Mouse (Mus musculus) CH12F3 (cell line): Measurements from ENCODE around the gene Gm21820.
"Not testable (repeated sequence)": the region's sequence is repeated elsewhere in the genome, so short reads cannot be mapped to it uniquely, and the experiment has no call there.

ENCODE experiments used
- in situ Hi-C: fragments of 300-500 bp; cut with MboI; formaldehyde crosslinking; loops from 2 replicates; pipeline ENCODE4 v1.14.3; 2020; ENCODE audit warnings: low sequenced_read_pairs

The Gm21820 gene

GRCm38 (mm10) chrY:5249341-5249740 lies at the start of gene Gm21820:
Gm21820 (minus strand) TSS chrY:5249441.
- in situ Hi-C loops, result not testable (repeated sequence)
